Mouse (Mus musculus): ENCODE measurements around the gene Olfr718-ps1. TPM values are rescaled to one million over a fixed set of nuclear protein-coding genes. Genes with fewer than 3 reads are reported as not detected.
"Not testable (repeated sequence)": the region's sequence is repeated elsewhere in the genome, so short reads cannot be mapped to it uniquely, and the experiment has no call there.

Gene Olfr718-ps1
- polyA plus RNA-seq, 1 experiment from 2014 or later, result 0.52 TPM

DNA sequence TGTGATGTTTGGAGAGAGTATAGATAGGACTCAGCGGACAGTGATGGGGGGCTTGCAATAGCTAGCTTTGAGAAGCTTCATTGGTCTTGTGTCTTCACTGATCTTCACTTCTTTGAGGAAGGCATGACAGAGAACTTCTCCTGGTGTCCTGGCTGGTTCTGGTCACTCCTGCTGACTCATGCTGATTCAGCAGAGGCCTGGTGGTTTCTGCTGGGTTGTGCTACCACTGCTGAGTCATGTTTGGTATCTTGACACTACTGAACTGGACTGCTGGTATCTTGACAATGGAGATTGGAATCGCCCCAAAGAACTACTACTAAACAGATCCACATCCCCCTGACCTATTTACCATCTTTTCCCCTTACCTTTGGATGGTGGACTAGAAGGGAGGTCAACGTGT lies 8.2 kb upstream of the Olfr718-ps1 start:
- Histone ChIP-seq H3K4me1 (peaks cover 5% of the 10 kb centered on the region; the same call in 1 of the 2 replicates), H3K4me2 (replicated peaks) (no peak overlapping the region), H3K4me3 (replicated peaks) (no peak overlapping the region), H3K27me3 (peaks cover 45% of the 10 kb centered on the region), H3K9me3 (replicated peaks) (no peaks in the 10 kb centered on the region), H3K27ac (replicated peaks) (no peak overlapping the region), H3K36me3 (no peaks in the 10 kb centered on the region), H3K9ac (no peak overlapping the region)
- ATAC-seq (ENCODE audit: insufficient number of reproducible peaks, low FRiP score, low TSS enrichment, low read depth), result no peak
- 88% methylated on average over 3 of the region's 3 CpGs for WGBS

DNA sequence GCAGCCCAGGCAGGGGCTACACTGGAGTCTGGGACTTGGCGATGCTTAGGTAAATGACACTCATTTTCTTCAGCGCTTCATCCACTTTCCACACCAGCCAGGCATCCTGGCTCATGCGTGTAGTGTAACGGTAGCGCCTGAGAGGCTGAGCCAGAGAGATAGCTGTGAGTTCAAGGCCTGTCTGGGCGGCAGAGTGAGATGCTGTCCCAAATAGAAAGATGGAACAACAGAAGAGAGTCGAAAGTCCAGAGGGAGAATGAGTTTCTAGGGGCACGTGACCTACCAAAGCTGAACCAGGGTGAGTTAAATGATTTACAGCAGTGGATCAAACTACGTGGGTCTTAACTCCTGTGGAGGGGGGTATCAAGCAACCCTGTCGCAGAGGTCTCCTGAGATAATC lies 6.4 kb upstream of the Olfr718-ps1 start:
- Histone ChIP-seq H3K36me3 (no peaks in the 10 kb centered on the region), H3K9ac (no peak overlapping the region), H3K4me1 (peaks cover 5% of the 10 kb centered on the region; the same call in 1 of the 2 replicates), H3K9me3 (replicated peaks) (no peaks in the 10 kb centered on the region), H3K4me2 (replicated peaks) (no peak overlapping the region), H3K27me3 (peaks cover 35% of the 10 kb centered on the region), H3K27ac (replicated peaks) (no peak overlapping the region), H3K4me3 (replicated peaks) (no peak overlapping the region)
- ATAC-seq (ENCODE audit: insufficient number of reproducible peaks, low FRiP score, low TSS enrichment, low read depth), result no peak
- WGBS, result 85% methylated on average over 10 of the region's 10 CpGs

DNA sequence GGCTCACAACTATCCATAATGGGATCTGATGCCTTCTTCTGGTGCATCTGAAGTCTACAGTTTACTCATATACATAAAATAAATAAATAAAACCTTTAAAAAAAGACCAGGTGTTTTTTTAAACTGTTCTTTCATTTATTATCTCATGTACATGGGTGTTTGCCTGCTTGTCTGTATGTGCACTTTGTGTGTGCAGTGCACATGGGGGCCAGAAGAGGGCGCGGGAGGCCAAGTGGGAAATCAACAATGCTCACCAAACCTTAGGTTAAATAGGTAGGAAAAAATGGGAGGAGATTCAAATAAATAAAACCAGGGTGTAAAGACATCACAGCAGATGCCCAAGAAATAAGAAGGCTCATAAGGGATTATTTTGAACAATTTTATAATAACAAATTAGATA lies 2.7 kb upstream of the Olfr718-ps1 start:
- no peak for ATAC-seq (ENCODE audit: insufficient number of reproducible peaks, low FRiP score, low TSS enrichment, low read depth)
- H3K4me3 ChIP-seq (replicated peaks), result no peak overlapping the region
- H3K4me1 ChIP-seq, result no peaks in the 10 kb centered on the region

GRCm38 (mm10) chr5:143149536-143149935 lies 2.2 kb upstream of the Olfr718-ps1 start:
- WGBS, result 95% methylated on average over 2 of the region's 2 CpGs
- Histone ChIP-seq H3K27ac (replicated peaks) (no peak overlapping the region), H3K4me2 (replicated peaks) (no peak overlapping the region), H3K9ac (no peak overlapping the region), H3K4me3 (replicated peaks) (no peak overlapping the region), H3K27me3 (peaks cover 3% of the 10 kb centered on the region; the same call in 1 of the 2 replicates), H3K9me3 (replicated peaks) (no peaks in the 10 kb centered on the region), H3K36me3 (no peaks in the 10 kb centered on the region), H3K4me1 (no peaks in the 10 kb centered on the region)
- no peak for ATAC-seq (ENCODE audit: insufficient number of reproducible peaks, low FRiP score, low TSS enrichment, low read depth)

More for the DNA sequence above, 2.7 kb upstream of the Olfr718-ps1 start:
- peaks cover 7% of the 10 kb centered on the region; the same call in 1 of the 2 replicates for H3K27me3 ChIP-seq
- WGBS, result 88% methylated on average over 2 of the region's 2 CpGs
- H3K36me3 ChIP-seq, result no peaks in the 10 kb centered on the region
- H3K9ac ChIP-seq, result no peak overlapping the region
- H3K4me2 ChIP-seq (replicated peaks), result no peak overlapping the region
- H3K27ac ChIP-seq (replicated peaks), result no peak overlapping the region
- H3K9me3 ChIP-seq (replicated peaks), result no peaks in the 10 kb centered on the region

DNA sequence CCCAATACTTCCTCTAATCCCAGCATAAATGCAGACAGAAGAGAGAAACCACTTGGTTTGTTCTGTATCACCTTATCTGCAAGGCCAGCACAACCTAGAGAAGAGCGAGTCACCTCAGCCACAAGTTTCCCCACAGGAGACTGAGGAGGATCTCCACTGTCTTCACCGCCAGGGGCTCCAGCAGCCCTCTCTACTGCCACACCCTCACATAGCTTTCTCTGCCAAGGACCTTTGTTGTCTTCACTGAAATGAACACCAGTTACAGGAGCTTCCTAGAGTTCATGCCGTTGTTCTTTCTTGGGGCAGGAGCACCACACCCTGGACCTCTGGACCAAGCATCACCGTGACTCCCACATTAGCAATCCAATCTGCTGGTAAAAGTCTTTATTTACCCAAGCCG lies 1.3 kb upstream of the Olfr718-ps1 start:
- Histone ChIP-seq H3K4me2 (replicated peaks) (no peak overlapping the region), H3K27me3 (no peaks in the 10 kb centered on the region), H3K27ac (replicated peaks) (no peak overlapping the region), H3K36me3 (no peaks in the 10 kb centered on the region), H3K9me3 (replicated peaks) (no peaks in the 10 kb centered on the region), H3K9ac (no peak overlapping the region), H3K4me1 (no peaks in the 10 kb centered on the region), H3K4me3 (replicated peaks) (no peak overlapping the region)
- ATAC-seq (ENCODE audit: insufficient number of reproducible peaks, low FRiP score, low TSS enrichment, low read depth), result no peak
- 87% methylated on average over 5 of the region's 5 CpGs for WGBS

GRCm38 (mm10) chr5:143137580-143137979 lies 9.8 kb downstream of the Olfr718-ps1 start:
- no peaks in the 10 kb centered on the region for H3K36me3 ChIP-seq
- no peaks in the 10 kb centered on the region for H3K4me1 ChIP-seq
- ATAC-seq (ENCODE audit: insufficient number of reproducible peaks, low FRiP score, low TSS enrichment, low read depth), result peak; percentile 11; the same call in 1 of the 2 replicates
- no peaks in the 10 kb centered on the region for H3K27me3 ChIP-seq
- no peak overlapping the region for H3K4me3 ChIP-seq (replicated peaks)
- H3K9me3 ChIP-seq (replicated peaks), result no peaks in the 10 kb centered on the region
- H3K27ac ChIP-seq (replicated peaks), result no peak overlapping the region
- 78% methylated on average over 13 of the region's 13 CpGs for WGBS
- H3K4me2 ChIP-seq (replicated peaks), result no peak overlapping the region
- no peak overlapping the region for H3K9ac ChIP-seq

- Histone ChIP-seq H3K4me1 (no peaks in the 10 kb centered on the region), H3K27me3 (no peaks in the 10 kb centered on the region), H3K27ac (replicated peaks) (no peak overlapping the region), H3K9ac (no peak overlapping the region), H3K36me3 (no peaks in the 10 kb centered on the region), H3K4me2 (replicated peaks) (no peak overlapping the region), H3K9me3 (replicated peaks) (no peaks in the 10 kb centered on the region), H3K4me3 (replicated peaks) (no peak overlapping the region)
- 85% methylated on average over 7 of the region's 7 CpGs for WGBS
- ATAC-seq (ENCODE audit: insufficient number of reproducible peaks, low FRiP score, low TSS enrichment, low read depth), result no peak
Observed at GRCm38 (mm10) chr5:143135042-143135441, 12.3 kb downstream of the Olfr718-ps1 start.

- not testable (repeated sequence) for H3K27ac ChIP-seq (replicated peaks); H3K9ac ChIP-seq; H3K9me3 ChIP-seq (replicated peaks); H3K27me3 ChIP-seq; H3K4me2 ChIP-seq (replicated peaks); H3K4me1 ChIP-seq; H3K36me3 ChIP-seq; H3K4me3 ChIP-seq (replicated peaks); ATAC-seq (ENCODE audit: insufficient number of reproducible peaks, low FRiP score, low TSS enrichment, low read depth)
- WGBS, result 84% methylated on average over 4 of the region's 6 CpGs
Observed at GRCm38 (mm10) chr5:143134216-143135010, 13.0 kb downstream of the Olfr718-ps1 start.

DNA sequence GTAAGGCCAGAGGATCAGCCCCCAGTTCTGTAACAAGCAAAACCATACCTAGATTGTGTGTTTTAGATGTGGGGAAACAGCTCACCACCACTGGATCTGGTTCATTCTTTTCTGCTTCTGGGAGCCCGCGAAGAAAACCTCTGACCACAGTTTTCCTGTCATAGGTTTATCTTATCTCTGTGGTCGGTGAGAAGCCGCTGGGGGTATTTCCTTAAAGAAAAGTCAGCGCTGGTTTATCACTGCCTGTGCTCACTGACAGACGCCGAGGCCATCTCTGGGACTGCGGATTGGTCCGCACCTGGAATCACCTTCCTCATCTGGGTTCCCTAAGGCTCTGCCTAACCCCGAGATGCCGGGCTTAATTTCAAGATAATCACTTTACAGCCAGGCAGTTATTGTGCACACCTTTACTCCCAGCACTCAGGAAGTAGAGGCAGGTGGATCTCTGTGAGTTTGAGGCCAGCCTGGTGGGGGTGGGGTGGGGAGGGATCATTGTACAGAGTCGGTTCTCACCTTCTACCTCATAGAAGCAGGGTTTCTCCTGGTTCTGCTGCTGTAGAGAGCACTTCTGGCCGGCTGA lies 14.4 kb downstream of the Olfr718-ps1 start:
- 75% methylated on average over 13 of the region's 13 CpGs for WGBS

GRCm38 (mm10) chr5:143130342-143130741 lies 17.0 kb downstream of the Olfr718-ps1 start:
- H3K4me1 ChIP-seq, result no peaks in the 10 kb centered on the region
- H3K27ac ChIP-seq (replicated peaks), result no peak overlapping the region
- H3K27me3 ChIP-seq, result no peaks in the 10 kb centered on the region
- ATAC-seq (ENCODE audit: insufficient number of reproducible peaks, low FRiP score, low TSS enrichment, low read depth), result no peak
- H3K9ac ChIP-seq, result no peak overlapping the region
- no peak overlapping the region for H3K4me2 ChIP-seq (replicated peaks)
- no peaks in the 10 kb centered on the region for H3K36me3 ChIP-seq
- 89% methylated on average over 7 of the region's 7 CpGs for WGBS
- H3K9me3 ChIP-seq (replicated peaks), result no peaks in the 10 kb centered on the region
- no peak overlapping the region for H3K4me3 ChIP-seq (replicated peaks)

More for the DNA sequence above, 14.4 kb downstream of the Olfr718-ps1 start:
- H3K4me2 ChIP-seq (replicated peaks), result no peak overlapping the region
- no peak overlapping the region for H3K9ac ChIP-seq
- ATAC-seq (ENCODE audit: insufficient number of reproducible peaks, low FRiP score, low TSS enrichment, low read depth), result no peak
- H3K9me3 ChIP-seq (replicated peaks), result no peaks in the 10 kb centered on the region
- H3K4me3 ChIP-seq (replicated peaks), result no peak overlapping the region
- no peaks in the 10 kb centered on the region for H3K27me3 ChIP-seq
- H3K27ac ChIP-seq (replicated peaks), result no peak overlapping the region
- H3K4me1 ChIP-seq, result no peaks in the 10 kb centered on the region
- H3K36me3 ChIP-seq, result no peaks in the 10 kb centered on the region

DNA sequence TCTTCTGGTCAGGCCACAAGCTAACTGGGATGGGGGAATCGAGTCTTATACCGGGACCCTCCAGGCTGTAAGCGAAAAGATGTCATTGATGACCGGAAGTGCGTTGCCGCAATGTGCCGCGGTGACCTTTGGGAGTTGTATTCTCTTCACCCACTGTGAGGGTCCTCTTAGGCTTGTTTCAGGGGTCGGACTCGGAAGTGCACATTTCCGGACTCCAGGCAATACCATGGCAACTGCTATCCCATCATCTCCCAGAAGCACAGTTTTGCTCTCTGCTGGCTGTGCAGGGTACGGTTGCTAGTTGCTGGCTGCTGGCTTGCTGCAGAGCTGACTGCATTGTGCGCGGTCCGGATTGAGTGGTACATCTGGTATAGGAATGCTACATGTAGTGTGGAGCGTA lies 18.3 kb downstream of the Olfr718-ps1 start:
- no peaks in the 10 kb centered on the region for H3K4me1 ChIP-seq
- WGBS, result 90% methylated on average over 16 of the region's 16 CpGs
- no peak overlapping the region for H3K27ac ChIP-seq (replicated peaks)
- no peaks in the 10 kb centered on the region for H3K36me3 ChIP-seq
- no peaks in the 10 kb centered on the region for H3K9me3 ChIP-seq (replicated peaks)
- H3K4me2 ChIP-seq (replicated peaks), result no peak overlapping the region
- H3K9ac ChIP-seq, result no peak overlapping the region
- no peak for ATAC-seq (ENCODE audit: insufficient number of reproducible peaks, low FRiP score, low TSS enrichment, low read depth)
- H3K27me3 ChIP-seq, result no peaks in the 10 kb centered on the region
- no peak overlapping the region for H3K4me3 ChIP-seq (replicated peaks)
